Mouse (Mus musculus) CH12.LX (cell line): ENCODE measurements around the gene Gas2l2. TPM values are rescaled to one million over a fixed set of nuclear protein-coding genes. Genes with fewer than 3 reads are reported as not detected.

Experiments used
- DNase-seq: peaks from one replicate; pipeline ENCODE4 v3.0.0-alpha.2; 2013; ENCODE audit errors: extremely low read depth
- H3K27ac ChIP-seq: 2 replicates; pipeline ENCODE4 v1.5.1; 2012; ENCODE audit warnings: low read depth, mild to moderate bottlenecking, control low read depth, moderate library complexity; ENCODE audit not compliant: insufficient read depth
- H3K27me3 ChIP-seq: replicated peaks from 2 replicates; pipeline ENCODE3; 2012; ENCODE audit warnings: inconsistent platforms
- H3K36me3 ChIP-seq, 2 experiments: replicated peaks in 1 of 2; 2 replicates each; pipeline versions ENCODE3 to v1.6.1; 2012; ENCODE audit warnings: inconsistent platforms in 1 of 2, low read length in 1 of 2, mild to moderate bottlenecking in 1 of 2, mixed read lengths in 1 of 2, moderate library complexity in 1 of 2; ENCODE audit not compliant: control insufficient read depth in 1 of 2, insufficient read depth in 1 of 2
- H3K4me1 ChIP-seq, 2 experiments: 2 replicates each; pipeline ENCODE4 v1.6.1; 2012; ENCODE audit warnings: inconsistent platforms in 1 of 2, moderate library complexity in 1 of 2; ENCODE audit not compliant: insufficient read depth in 2 of 2, control insufficient read depth in 1 of 2
- H3K4me2 ChIP-seq: 2 replicates; pipeline ENCODE4 v1.6.1; 2012; ENCODE audit warnings: low read depth, mild to moderate bottlenecking, control low read depth; ENCODE audit not compliant: poor library complexity, insufficient read depth, severe bottlenecking
- H3K4me3 ChIP-seq, 3 experiments: fragments of 150-350 bp in 1 of 3; sonication (generic) in 1 of 3; replicated peaks in 1 of 3; 2 replicates each; pipeline versions ENCODE3 to v1.5.1; 2011 to 2012; ENCODE audit warnings: low read depth in 2 of 3, low read length in 2 of 3, mild to moderate bottlenecking in 2 of 3, moderate library complexity in 2 of 3, control low read depth in 1 of 3, improper control_type of control experiment in 1 of 3, inconsistent platforms in 1 of 3, mixed read lengths in 1 of 3; ENCODE audit not compliant: poor library complexity in 1 of 3
- H3K79me2 ChIP-seq: replicated peaks from 2 replicates; pipeline ENCODE4 v1.6.1; 2012; ENCODE audit warnings: mild to moderate bottlenecking, moderate library complexity; ENCODE audit not compliant: control insufficient read depth, poor library complexity, insufficient read depth, severe bottlenecking; ENCODE audit errors: extremely low read depth
- H3K9ac ChIP-seq: 2 replicates; pipeline ENCODE4 v1.6.1; 2012; ENCODE audit warnings: low read depth, mild to moderate bottlenecking, control low read depth, moderate library complexity; ENCODE audit not compliant: insufficient read depth
- H3K9me3 ChIP-seq: replicated peaks from 2 replicates; pipeline ENCODE3; 2012; ENCODE audit warnings: low read length, inconsistent platforms, mixed read lengths
- CHD1 ChIP-seq: IDR thresholded peaks from 2 replicates; pipeline ENCODE4 v1.6.1; 2012; ENCODE audit warnings: low read depth, low read length, improper control_type of control experiment, inconsistent platforms
- E2F4 ChIP-seq: IDR thresholded peaks from 2 replicates; pipeline ENCODE4 v1.6.1; 2011; ENCODE audit warnings: low read depth, low read length, improper control_type of control experiment; ENCODE audit not compliant: insufficient replicate concordance
- ELF1 ChIP-seq: IDR thresholded peaks from 2 replicates; pipeline ENCODE4 v1.6.1; 2014; ENCODE audit warnings: low read depth, mild to moderate bottlenecking, inconsistent platforms, low read length, improper control_type of control experiment
- ETS1 ChIP-seq: conservative IDR thresholded peaks from 2 replicates; pipeline ENCODE4 v1.6.1; 2012; ENCODE audit warnings: low read depth, mild to moderate bottlenecking, inconsistent platforms, low read length, improper control_type of control experiment, moderate library complexity
- GABPA ChIP-seq: IDR thresholded peaks from 2 replicates; pipeline ENCODE4 v1.6.1; 2012; ENCODE audit warnings: low read depth, low read length, improper control_type of control experiment, inconsistent platforms; ENCODE audit not compliant: insufficient replicate concordance
- HCFC1 ChIP-seq: IDR thresholded peaks from 2 replicates; pipeline ENCODE4 v1.6.1; 2012; ENCODE audit warnings: low read depth, mild to moderate bottlenecking, inconsistent platforms, low read length, improper control_type of control experiment
- IRF4 ChIP-seq: IDR thresholded peaks from 2 replicates; pipeline ENCODE4 v1.6.1; 2014; ENCODE audit warnings: low read depth, mild to moderate bottlenecking, inconsistent platforms, low read length, improper control_type of control experiment
- JUN ChIP-seq: IDR thresholded peaks from 2 replicates; pipeline ENCODE4 v1.6.1; 2011; ENCODE audit warnings: low read depth, mild to moderate bottlenecking, low read length, improper control_type of control experiment, moderate library complexity; ENCODE audit not compliant: insufficient read depth
- KAT2A ChIP-seq: IDR thresholded peaks from 2 replicates; pipeline ENCODE4 v1.6.1; 2012; ENCODE audit warnings: low read length, improper control_type of control experiment, inconsistent platforms; ENCODE audit not compliant: insufficient replicate concordance
- MAZ ChIP-seq: IDR thresholded peaks from 2 replicates; pipeline ENCODE4 v1.6.1; 2012; ENCODE audit warnings: low read depth, mild to moderate bottlenecking, inconsistent platforms, low read length, improper control_type of control experiment, moderate library complexity
- MEF2A ChIP-seq: IDR thresholded peaks from 2 replicates; pipeline ENCODE4 v1.6.1; 2014; ENCODE audit warnings: low read depth, mild to moderate bottlenecking, inconsistent platforms, low read length, improper control_type of control experiment, borderline replicate concordance
- MXI1 ChIP-seq: IDR thresholded peaks from 2 replicates; pipeline ENCODE4 v1.6.1; 2011; ENCODE audit warnings: mild to moderate bottlenecking, low read depth, low read length, improper control_type of control experiment
- NRF1 ChIP-seq: IDR thresholded peaks from 2 replicates; pipeline ENCODE4 v1.6.1; 2014; ENCODE audit warnings: low read depth, mild to moderate bottlenecking, inconsistent platforms, low read length, improper control_type of control experiment, moderate library complexity
- PAX5 ChIP-seq: IDR thresholded peaks from 2 replicates; pipeline ENCODE4 v1.6.1; 2012; ENCODE audit warnings: low read length, inconsistent platforms, mixed read lengths
- POLR2A ChIP-seq: IDR thresholded peaks from 2 replicates; pipeline ENCODE4 v1.6.1; 2011; ENCODE audit warnings: low read depth, mild to moderate bottlenecking, improper control_type of control experiment, low read length
- RAD21 ChIP-seq: IDR thresholded peaks from 2 replicates; pipeline ENCODE4 v1.6.1; 2011; ENCODE audit warnings: low read depth, mild to moderate bottlenecking, low read length, improper control_type of control experiment, moderate library complexity
- RCOR1 ChIP-seq: conservative IDR thresholded peaks from 2 replicates; pipeline ENCODE4 v1.6.1; 2012; ENCODE audit warnings: low read depth, mild to moderate bottlenecking, inconsistent platforms, low read length, improper control_type of control experiment
- SIN3A ChIP-seq: IDR thresholded peaks from 2 replicates; pipeline ENCODE4 v1.6.1; 2012; ENCODE audit warnings: low read length, improper control_type of control experiment, inconsistent platforms
- SMC3 ChIP-seq: IDR thresholded peaks from 2 replicates; pipeline ENCODE4 v1.6.1; 2011; ENCODE audit warnings: low read depth, low read length, improper control_type of control experiment
- TCF12 ChIP-seq: IDR thresholded peaks from 2 replicates; pipeline ENCODE4 v1.6.1; 2014; ENCODE audit warnings: low read depth, mild to moderate bottlenecking, inconsistent platforms, low read length, improper control_type of control experiment
- UBTF ChIP-seq: IDR thresholded peaks from 2 replicates; pipeline ENCODE4 v1.6.1; 2012; ENCODE audit warnings: low read depth, mild to moderate bottlenecking, inconsistent platforms, low read length, improper control_type of control experiment, moderate library complexity
- USF1 ChIP-seq: IDR thresholded peaks from 2 replicates; pipeline ENCODE4 v1.6.1; 2014; ENCODE audit warnings: low read depth, mild to moderate bottlenecking, inconsistent platforms, low read length, improper control_type of control experiment
- USF2 ChIP-seq: conservative IDR thresholded peaks from 2 replicates; pipeline ENCODE4 v1.6.1; 2011; ENCODE audit warnings: low read depth, low read length, improper control_type of control experiment
- ZKSCAN1 ChIP-seq: IDR thresholded peaks from 2 replicates; pipeline ENCODE4 v1.6.1; 2012; ENCODE audit warnings: low read depth, inconsistent platforms, low read length, improper control_type of control experiment, borderline replicate concordance
- ZMIZ1 ChIP-seq: IDR thresholded peaks from 2 replicates; pipeline ENCODE4 v1.6.1; 2012; ENCODE audit warnings: low read depth, mild to moderate bottlenecking, inconsistent platforms, low read length, improper control_type of control experiment
- dilution Hi-C: fragments of 300-500 bp; cut with MboI; formaldehyde crosslinking; loops from 2 replicates; pipeline ENCODE4 v1.14.3; 2020; ENCODE audit warnings: low sequenced_read_pairs; ENCODE audit not compliant: extremely low pct_unique_long_range_greater_than_20kb, extremely low pct_ligation_motif_present
- in situ Hi-C: fragments of 300-500 bp; cut with MboI; formaldehyde crosslinking; loops from 3 replicates; pipeline ENCODE4 v1.14.3; 2019; ENCODE audit warnings: low sequenced_read_pairs, low pct_ligation_motif_present, low pct_unique_long_range_greater_than_20kb, mixed read lengths
- polyA plus RNA-seq: library from polyadenylated mRNA; unstranded; fragments of >175 nt; gene quantifications from 2 replicates; pipeline ENCODE4 v1.2.1, GENCODE M21; 2012; ENCODE audit warnings: low read depth; ENCODE audit not compliant: insufficient read length
- total RNA-seq, 2 experiments: library from RNA; depleted of rRNA; stranded (reverse); fragments of 300-350 nt in 1 of 2; fragments of >200 nt in 1 of 2; gene quantifications; 2 replicates each; pipeline ENCODE4 v1.2.3; 2012 to 2014

Gas2l2 gene
- total and polyA plus RNA-seq, 3 experiments: not detected

DNA sequence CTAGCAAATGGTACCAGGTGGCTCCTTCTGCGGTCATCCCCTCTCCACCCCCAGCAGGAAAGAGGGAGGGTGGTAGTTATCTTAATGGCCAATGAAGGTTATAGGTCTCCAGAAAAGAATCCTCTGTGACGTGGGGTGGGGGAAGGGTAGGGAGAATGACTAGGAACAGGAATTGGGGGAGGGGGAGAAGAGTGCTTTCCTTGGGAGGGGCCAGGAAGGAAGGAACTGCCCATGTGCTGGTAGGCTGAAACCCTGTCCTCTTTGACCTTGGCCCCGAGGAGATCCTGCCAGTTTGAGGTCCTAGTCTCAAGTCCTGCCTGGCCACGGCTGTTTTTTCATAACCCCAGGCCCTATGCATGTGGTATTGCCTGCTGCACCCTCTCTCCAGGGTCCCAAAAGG lies 20.0 kb upstream of the Gas2l2 start:
- H3K79me2 ChIP-seq: no peaks in the 10 kb centered on the region
- H3K36me3 ChIP-seq: no peaks in the 10 kb centered on the region
- H3K4me2 ChIP-seq: no peak overlapping the region
- no peak overlapping the region for H3K9ac ChIP-seq
- no peak overlapping the region for H3K27ac ChIP-seq
- no peaks in the 10 kb centered on the region; a peak in 3 of 4 replicates for H3K4me1 ChIP-seq
- in situ Hi-C loops: loop anchor here (10.0 kb wide), 2 partner anchors 186 to 286 kb away; no protein-coding TSS in a partner anchor
- peaks cover 8% of the 10 kb centered on the region for H3K9me3 ChIP-seq
- no peak for TF ChIP-seq UBTF
- DNase-seq: no peak
- no peak overlapping the region for H3K4me3 ChIP-seq
- dilution Hi-C loops: no loop called here
- peaks cover 71% of the 10 kb centered on the region for H3K27me3 ChIP-seq

DNA sequence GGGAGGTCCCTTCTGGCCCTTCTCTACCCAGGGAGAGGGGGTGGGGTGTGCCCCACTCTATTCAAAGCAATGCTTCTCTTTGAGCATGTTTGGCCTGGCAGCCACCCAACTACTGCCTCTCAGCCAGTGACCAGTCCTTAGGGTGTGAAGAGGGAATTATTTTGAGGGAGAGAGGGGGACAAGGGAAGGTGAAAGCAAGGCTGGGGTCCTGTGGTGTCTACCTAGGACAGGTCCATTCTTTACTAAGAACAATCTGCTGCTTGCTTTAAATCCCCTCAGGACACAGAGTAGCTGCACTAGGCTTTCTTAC lies 19.6 kb upstream of the Gas2l2 start:
- dilution Hi-C loops: no loop called here
- no peaks in the 10 kb centered on the region; a peak in 3 of 4 replicates for H3K4me1 ChIP-seq
- in situ Hi-C loops: loop anchor here (10.0 kb wide), 2 partner anchors 186 to 286 kb away; no protein-coding TSS in a partner anchor

DNA sequence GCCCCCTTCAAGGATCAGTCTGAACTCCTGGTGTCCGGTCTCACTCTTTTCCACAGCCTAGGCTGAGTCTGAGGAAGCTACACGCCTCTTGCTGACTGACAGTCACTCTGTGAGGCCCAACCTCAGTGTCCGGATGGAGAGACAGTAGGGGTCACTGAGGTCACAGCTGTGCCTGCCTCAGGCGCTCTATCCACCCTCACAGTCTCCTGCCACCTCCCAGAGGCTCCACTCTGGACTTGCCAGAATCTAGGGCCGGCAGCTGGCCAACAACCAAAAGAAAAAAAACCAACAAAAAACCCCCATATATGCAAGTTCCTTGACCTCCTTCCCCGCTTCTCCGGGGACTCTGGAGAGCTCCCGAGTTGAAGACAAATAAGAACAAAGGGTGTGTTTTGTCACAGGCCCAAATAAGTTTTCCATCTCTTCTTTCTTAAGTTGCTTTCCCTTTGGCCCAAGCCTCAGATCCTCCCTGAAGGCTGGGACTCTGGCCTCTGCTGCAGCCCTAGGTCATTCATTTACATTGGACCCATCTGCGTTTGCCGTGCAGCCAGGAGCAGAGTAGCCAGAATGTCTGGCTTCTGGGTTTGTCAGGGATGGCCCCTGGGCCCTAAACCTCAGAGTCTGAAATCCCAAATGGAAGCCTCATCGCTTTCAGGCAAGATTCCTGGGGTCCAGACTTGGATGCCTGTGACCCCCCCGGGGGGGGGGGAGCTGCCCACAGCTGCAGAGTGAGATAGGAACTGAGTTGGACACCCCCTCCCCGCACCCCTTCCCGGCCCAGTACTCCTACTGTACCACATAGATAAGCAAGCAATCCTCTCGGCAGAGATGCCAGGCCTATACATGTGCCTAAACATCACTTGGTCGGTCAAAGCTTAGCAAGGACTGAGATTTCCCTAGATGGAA lies 19.0 kb upstream of the Gas2l2 start:
- dilution Hi-C loops: no loop called here
- DNase-seq: no peak
- H3K9me3 ChIP-seq: peaks cover 8% of the 10 kb centered on the region
- no peak for TF ChIP-seq E2F4
- no peak for TF ChIP-seq HCFC1
- TF ChIP-seq MXI1: no peak
- no peak for TF ChIP-seq CHD1
- no peak for TF ChIP-seq RCOR1
- TF ChIP-seq USF1: no peak
- no peak for TF ChIP-seq RAD21
- no peak for TF ChIP-seq KAT2A
- no peak for TF ChIP-seq ZKSCAN1
- no peak for TF ChIP-seq SMC3
- no peak for TF ChIP-seq GABPA
- TF ChIP-seq PAX5: no peak
- TF ChIP-seq NRF1: no peak
- TF ChIP-seq USF2: no peak
- TF ChIP-seq JUN: no peak
- TF ChIP-seq SIN3A: no peak
- TF ChIP-seq MAZ: no peak
- TF ChIP-seq ETS1: no peak
- TF ChIP-seq MEF2A: no peak
- TF ChIP-seq, all 38 proteins: peak for 0
- Histone ChIP-seq H3K27ac (no peak overlapping the region), H3K4me2 (no peak overlapping the region), H3K79me2 (no peaks in the 10 kb centered on the region), H3K9ac (no peak overlapping the region), H3K36me3 (no peaks in the 10 kb centered on the region), H3K4me3 (no peak overlapping the region), H3K27me3 (peaks cover 70% of the 10 kb centered on the region), H3K4me1 (peaks cover 0 to 2% of the 10 kb centered on the region in 2 experiments; a peak in 3 of 4 replicates)
- in situ Hi-C loops: loop anchor here (10.0 kb wide), 2 partner anchors 187 to 287 kb away; no protein-coding TSS in a partner anchor

More for the DNA sequence above, 19.6 kb upstream of the Gas2l2 start:
- H3K4me2 ChIP-seq: no peak overlapping the region
- TF ChIP-seq RCOR1: no peak
- TF ChIP-seq ZKSCAN1: no peak
- no peak for TF ChIP-seq ELF1
- TF ChIP-seq ZMIZ1: no peak
- no peak for TF ChIP-seq TCF12
- TF ChIP-seq RAD21: no peak
- no peak for TF ChIP-seq POLR2A
- no peak for TF ChIP-seq IRF4
- no peak overlapping the region for H3K4me3 ChIP-seq
- peaks cover 8% of the 10 kb centered on the region for H3K9me3 ChIP-seq
- H3K27ac ChIP-seq: no peak overlapping the region
- peaks cover 68% of the 10 kb centered on the region for H3K27me3 ChIP-seq
- H3K36me3 ChIP-seq: no peaks in the 10 kb centered on the region
- no peaks in the 10 kb centered on the region for H3K79me2 ChIP-seq
- no peak for DNase-seq
- H3K9ac ChIP-seq: no peak overlapping the region
